In the genomic region with DNA sequence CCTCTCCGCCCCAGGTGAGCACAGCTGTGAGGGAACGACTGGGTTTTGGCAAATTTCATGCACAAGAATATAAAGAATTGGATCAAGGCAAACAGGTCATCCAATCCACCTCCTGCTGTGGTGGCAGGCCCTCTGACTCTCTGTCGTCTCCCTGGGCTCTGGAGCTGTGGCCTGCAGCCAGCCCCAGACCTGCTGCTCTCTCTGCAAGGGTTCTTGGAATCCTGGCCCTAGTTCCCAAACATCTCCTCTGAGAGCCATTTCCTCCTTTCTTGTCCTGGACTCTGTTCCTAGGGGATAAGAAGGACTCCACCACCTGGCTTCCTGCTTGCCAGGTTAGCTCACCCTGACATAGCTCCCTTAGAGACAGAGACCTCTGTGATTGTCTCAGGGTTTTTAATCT, we compare ENCODE assay signal across 23 mouse cellular contexts. TPM values are rescaled to one million over a fixed set of nuclear protein-coding genes. Genes with fewer than 3 reads are reported as not detected.
A peak's percentile ranks its signal among the peaks of the same experiment; 100 is the strongest.
DNase-seq lines count a peak whose midpoint lies in the region; ATAC-seq and TF ChIP-seq lines count a peak whose summit lies in the region.
"Had no signal": no experiment of that assay in that cellular context is flagged by ENCODE, and none has a peak within 500 bp of the region (broad histone marks: within the 10 kb centered on the region; RNA-seq: fewer than 3 reads in every experiment).

No protein-coding gene starts in this region.

- H3K4me3 ChIP-seq in midbrain, embryonic 11.5 days (ENCODE audit: low read depth, low read length) = no peak overlapping the region
- H3K4me3 ChIP-seq in midbrain, embryonic 14.5 days (replicated peaks; ENCODE audit: low read depth, low read length) = no peak overlapping the region
- no peak overlapping the region for H3K4me3 ChIP-seq in layer of hippocampus, adult 2 months
- H3K4me3 ChIP-seq: embryonic facial prominence, embryonic 12.5 days; forebrain, embryonic 15.5 days; heart, embryonic 10.5 days; hindbrain, embryonic 13.5 days; intestine, embryonic 15.5 days had no signal

- TF ChIP-seq CTCF in layer of hippocampus, adult 2 months (conservative IDR thresholded peaks at IDR 0.05) = no peak

- no peak overlapping the region for H3K27ac ChIP-seq in midbrain, embryonic 11.5 days (ENCODE audit: low read depth, low read length)
- H3K27ac ChIP-seq in midbrain, embryonic 14.5 days (replicated peaks; ENCODE audit: low read depth, low read length) = no peak overlapping the region
- no peak overlapping the region for H3K27ac ChIP-seq in layer of hippocampus, adult 2 months
- H3K27ac ChIP-seq: embryonic facial prominence, embryonic 12.5 days; forebrain, embryonic 15.5 days; heart, embryonic 10.5 days; hindbrain, embryonic 13.5 days; intestine, embryonic 15.5 days had no signal

- H3K9me3 ChIP-seq in midbrain, embryonic 11.5 days (ENCODE audit: control insufficient read depth, low read length) = no peaks in the 10 kb centered on the region
- no peaks in the 10 kb centered on the region for H3K9me3 ChIP-seq in midbrain, embryonic 14.5 days (ENCODE audit: control insufficient read depth, low read length)
- H3K9me3 ChIP-seq: embryonic facial prominence, embryonic 12.5 days; forebrain, embryonic 15.5 days; heart, embryonic 10.5 days; hindbrain, embryonic 13.5 days; intestine, embryonic 15.5 days had no signal

- peak; percentile 47 for DNase-seq in midbrain, embryonic 11.5 days (ENCODE audit: low spot score, missing footprints)
- DNase-seq in midbrain, embryonic 14.5 days = no peak
- peak; percentile 59 for DNase-seq in cerebellum, adult 8-10 months
- DNase-seq in cerebellum, postnatal 14 days = peak; percentile 28 to 55
- DNase-seq in layer of hippocampus, adult 2 months (ENCODE audit: low spot score in 2 of 2) = no peak
- DNase-seq in right cerebral cortex, postnatal 10 days (ENCODE audit: low spot score in 2 of 2) = no peak
- DNase-seq in layer of hippocampus, postnatal 14 days (ENCODE audit: low spot score in 2 of 2) = no peak
- DNase-seq: adrenal gland, postnatal 25 days; heart, adult 18-20 months; heart, postnatal 10 days; kidney, adult 18-20 months had no signal

- H3K4me2 ChIP-seq in midbrain, embryonic 11.5 days = no peak overlapping the region
- no peak overlapping the region for H3K4me2 ChIP-seq in midbrain, embryonic 14.5 days (ENCODE audit: low read length)
- H3K4me2 ChIP-seq: embryonic facial prominence, embryonic 12.5 days; forebrain, embryonic 15.5 days; hindbrain, embryonic 13.5 days; intestine, embryonic 15.5 days had no signal

- WGBS in midbrain, embryonic 11.5 days = 49% methylated on average over 3 of the region's 3 CpGs
- 46% methylated on average over 3 of the region's 3 CpGs for WGBS in midbrain, embryonic 14.5 days

- H3K27me3 ChIP-seq in midbrain, embryonic 11.5 days (ENCODE audit: control insufficient read depth, insufficient read depth, low read length) = peaks cover 4% of the 10 kb centered on the region; the same call in 1 of the 2 replicates
- H3K27me3 ChIP-seq in midbrain, embryonic 14.5 days (ENCODE audit: control insufficient read depth, insufficient read depth, low read length) = peaks cover 4% of the 10 kb centered on the region

- H3K4me1 ChIP-seq in midbrain, embryonic 11.5 days (ENCODE audit: control insufficient read depth, insufficient read depth, low read length) = no peaks in the 10 kb centered on the region
- no peaks in the 10 kb centered on the region for H3K4me1 ChIP-seq in midbrain, embryonic 14.5 days (ENCODE audit: control insufficient read depth, insufficient read depth, low read length)
- H3K4me1 ChIP-seq: embryonic facial prominence, embryonic 12.5 days; intestine, embryonic 15.5 days had no signal

- no peak for ATAC-seq in midbrain, embryonic 11.5 days (ENCODE audit: low FRiP score)
- ATAC-seq in midbrain, embryonic 14.5 days (ENCODE audit: low FRiP score, low TSS enrichment) = no peak
- ATAC-seq: activated CD4-positive, CD25-positive, alpha-beta regulatory T cell, adult 4 months; intestine, embryonic 15.5 days had no signal

- no peaks in the 10 kb centered on the region for H3K36me3 ChIP-seq in midbrain, embryonic 11.5 days (ENCODE audit: control insufficient read depth, insufficient read depth, low read length)
- H3K36me3 ChIP-seq in midbrain, embryonic 14.5 days (ENCODE audit: control insufficient read depth, insufficient read depth, low read length) = no peaks in the 10 kb centered on the region
- H3K36me3 ChIP-seq: embryonic facial prominence, embryonic 12.5 days; forebrain, embryonic 15.5 days; heart, embryonic 10.5 days; hindbrain, embryonic 13.5 days; intestine, embryonic 15.5 days had no signal

- H3K9ac ChIP-seq in midbrain, embryonic 11.5 days (ENCODE audit: low read length) = no peak overlapping the region
- H3K9ac ChIP-seq in midbrain, embryonic 14.5 days (replicated peaks; ENCODE audit: low read length) = no peak overlapping the region
- H3K9ac ChIP-seq: embryonic facial prominence, embryonic 12.5 days; forebrain, embryonic 15.5 days; hindbrain, embryonic 13.5 days; intestine, embryonic 15.5 days had no signal

RNA-seq across cellular contexts. Expression of a gene that starts 7.8 kb away (rescaled TPM):
- polyA plus RNA-seq in midbrain, embryonic 11.5 days (2014; fragmentation: Nextera tagmentation; extraction: Ambion mirVana) = 4.3 and 5.6 TPM in 2 replicates
- polyA plus RNA-seq in midbrain, embryonic 14.5 days (2014; fragmentation: Nextera tagmentation; extraction: Ambion mirVana) = 21.1 and 22.8 TPM in 2 replicates
- total RNA-seq in layer of hippocampus, adult 2 months (2021) = 1 to 10 TPM; 6.2 to 6.3 TPM
- total RNA-seq in layer of hippocampus, postnatal 14 days (2021) = 1 to 10 TPM; 8.3 to 8.8 TPM
- total RNA-seq: adrenal gland, adult 18-20 months; adrenal gland, postnatal 25 days; common myeloid progenitor, adult 5-6 weeks; gastrocnemius, adult 8-10 months; gastrocnemius, postnatal 4 days; heart, adult 18-20 months; heart, postnatal 10 days; hematopoietic stem cell, adult 5-6 weeks had no signal
- polyA plus RNA-seq: activated CD4-positive, CD25-positive, alpha-beta regulatory T cell, adult 4 months; C2C12 had no signal

Comparison
In these comparisons a context has a peak if more than half of its experiments do, and no peak if none do; other contexts are left out.
1. DNase-seq: peak in midbrain, embryonic 11.5 days (single experiment), cerebellum, adult 8-10 months (single experiment) and cerebellum, postnatal 14 days (2 of 2); none in midbrain, embryonic 14.5 days (single experiment), layer of hippocampus, adult 2 months (0 of 2), right cerebral cortex, postnatal 10 days (0 of 2) and layer of hippocampus, postnatal 14 days (0 of 2).